Mouse (Mus musculus): ENCODE data around the gene Taar9.
"Not testable (repeated sequence)": the region's sequence is repeated elsewhere in the genome, so short reads cannot be mapped to it uniquely, and the experiment has no call there.

Taar9 gene

DNA sequence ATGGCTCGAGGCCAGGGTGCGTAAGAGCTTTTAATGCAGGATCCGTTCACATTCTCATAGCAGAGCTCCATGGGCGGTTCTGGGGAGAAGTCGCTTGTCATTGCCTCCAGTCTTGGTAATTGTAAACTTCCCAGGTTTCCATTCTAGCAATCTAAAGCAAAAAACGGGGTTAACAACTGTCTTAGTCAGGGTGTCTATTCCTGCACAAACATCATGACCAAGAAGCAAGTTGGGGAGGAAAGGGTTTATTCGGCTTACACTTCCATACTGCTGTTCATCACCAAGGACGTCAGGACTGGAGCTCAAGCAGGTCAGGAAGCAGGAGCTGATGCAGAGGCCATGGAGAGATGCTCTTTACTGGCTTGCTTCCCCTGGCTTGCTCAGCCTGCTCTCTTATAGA is at the start of gene Taar9:
Taar9 (minus strand) TSS at position 101 of the 400 bp plus-strand sequence.
- in situ Hi-C loops (cut with MboI, MseI), result not testable (repeated sequence)

DNA sequence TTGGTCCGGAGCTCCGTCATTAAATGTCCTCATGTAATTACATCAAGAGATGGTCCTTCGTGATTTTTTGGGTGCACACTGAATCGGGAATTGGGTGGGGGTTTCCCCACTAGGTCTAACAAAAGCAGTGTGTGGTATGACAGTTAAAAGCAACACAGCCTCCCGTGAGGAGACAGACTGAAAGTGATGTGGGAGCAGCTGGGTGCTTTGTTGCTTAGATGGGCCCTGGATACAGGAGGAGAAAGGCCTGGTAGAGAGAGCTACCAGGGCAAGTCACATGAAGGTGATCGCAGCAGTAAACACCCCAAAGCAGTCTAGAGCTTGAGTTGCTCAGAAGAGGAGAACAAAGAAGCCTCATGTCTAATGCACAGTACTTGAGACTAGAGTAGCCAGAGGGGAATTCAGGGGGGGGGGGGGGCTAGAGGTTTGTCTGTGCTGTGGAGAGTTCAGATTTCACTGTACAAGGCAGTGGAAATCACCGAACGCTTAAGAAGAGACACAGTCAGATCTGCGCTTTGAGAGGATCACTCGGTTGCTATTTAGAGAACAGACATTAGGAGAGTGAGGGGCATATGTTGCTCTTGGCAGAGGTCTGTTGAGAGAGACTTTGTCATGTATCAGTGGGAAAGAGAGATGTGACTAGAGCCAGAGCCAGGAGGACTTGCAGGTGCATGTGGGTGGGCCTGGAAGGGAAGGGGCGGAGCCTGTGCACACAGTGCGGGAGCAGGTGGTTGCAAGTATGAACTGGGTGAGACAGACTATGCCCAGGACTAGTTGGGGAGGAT is 49.3 kb upstream of the Taar9 start:
- in situ Hi-C loops (cut with MboI, MseI), result no loop called here

- in situ Hi-C loops (cut with MboI, MseI), result no loop called here
Observed at GRCm38 (mm10) chr10:24150086-24150485, 40.8 kb upstream of the Taar9 start.

GRCm38 (mm10) chr10:24149135-24149781 is 39.9 kb upstream of the Taar9 start, which contains the start of gene Stx7:
Stx7 (plus strand) TSS chr10:24149302.
- in situ Hi-C loops (cut with MboI, MseI), result no loop called here

DNA sequence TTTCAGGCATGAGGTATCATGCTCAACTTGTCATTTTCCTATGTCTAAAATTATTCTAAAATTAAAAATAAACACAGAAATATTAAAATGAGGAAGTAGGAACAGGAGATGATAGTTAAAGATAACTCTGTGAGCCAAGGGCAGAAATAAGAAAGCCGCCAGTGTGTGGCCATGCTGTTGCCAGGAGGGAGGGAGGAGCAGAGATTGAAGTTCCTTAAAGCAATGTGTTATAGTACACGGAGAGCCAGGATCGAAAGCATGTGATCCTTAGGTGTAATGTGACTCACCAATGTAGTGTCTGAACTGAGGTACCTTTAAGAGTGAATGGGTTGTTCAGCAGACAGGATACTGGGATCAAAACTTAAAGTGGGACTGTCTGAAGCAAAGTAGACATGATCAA is 33.4 kb upstream of the Taar9 start:
- in situ Hi-C loops (cut with MboI, MseI), result no loop called here

GRCm38 (mm10) chr10:24138623-24139261 is 29.4 kb upstream of the Taar9 start:
- in situ Hi-C loops (cut with MboI, MseI), result no loop called here

DNA sequence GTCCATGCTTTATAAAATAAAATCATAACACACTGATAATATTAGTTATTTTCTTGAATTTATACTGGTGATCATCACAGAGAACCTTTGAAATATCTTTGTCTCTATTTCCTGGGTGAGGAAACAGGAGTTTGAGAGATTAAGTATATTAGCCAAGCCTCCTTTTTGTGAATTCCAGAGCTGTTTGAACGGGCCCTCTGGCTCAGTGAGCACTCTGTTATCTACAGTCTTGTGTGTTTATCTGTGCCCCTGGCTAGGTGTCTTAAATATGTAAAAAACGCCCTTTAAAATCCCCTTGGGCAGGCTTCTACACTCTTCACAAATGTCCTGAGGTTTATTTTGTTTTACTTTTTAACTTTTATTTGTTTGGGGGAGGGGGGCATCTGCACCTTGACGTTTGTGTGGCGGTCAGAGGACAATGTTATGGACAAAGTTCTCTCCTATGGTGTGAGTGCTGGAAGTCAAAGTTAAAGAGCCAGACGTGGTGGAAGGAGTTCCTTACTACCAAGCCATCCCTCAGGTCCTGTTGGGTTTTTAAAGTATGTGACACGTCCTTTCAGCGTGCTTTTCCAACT is 24.8 kb upstream of the Taar9 start:
- in situ Hi-C loops (cut with MboI, MseI), result no loop called here

DNA sequence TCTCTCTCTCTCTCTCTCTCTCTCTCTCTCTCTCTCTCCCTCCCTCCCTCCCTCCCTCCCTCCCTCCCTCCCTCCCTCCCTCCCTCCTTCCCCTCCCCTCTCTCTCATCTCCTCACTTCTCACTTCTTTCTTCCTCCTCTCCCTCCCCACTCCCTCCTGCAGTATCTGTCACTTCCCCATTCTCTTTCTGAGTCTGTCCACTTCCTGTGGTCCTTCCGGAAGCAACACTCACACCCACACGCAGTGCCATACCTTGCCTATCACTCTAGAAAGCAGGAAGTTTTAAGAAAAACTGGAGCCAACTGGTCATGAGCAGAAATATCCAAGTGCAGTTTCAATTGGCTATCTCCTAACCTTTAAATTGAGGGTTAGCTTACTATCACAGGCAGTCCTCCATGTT is 23.8 kb upstream of the Taar9 start:
- in situ Hi-C loops (cut with MboI, MseI), result no loop called here

DNA sequence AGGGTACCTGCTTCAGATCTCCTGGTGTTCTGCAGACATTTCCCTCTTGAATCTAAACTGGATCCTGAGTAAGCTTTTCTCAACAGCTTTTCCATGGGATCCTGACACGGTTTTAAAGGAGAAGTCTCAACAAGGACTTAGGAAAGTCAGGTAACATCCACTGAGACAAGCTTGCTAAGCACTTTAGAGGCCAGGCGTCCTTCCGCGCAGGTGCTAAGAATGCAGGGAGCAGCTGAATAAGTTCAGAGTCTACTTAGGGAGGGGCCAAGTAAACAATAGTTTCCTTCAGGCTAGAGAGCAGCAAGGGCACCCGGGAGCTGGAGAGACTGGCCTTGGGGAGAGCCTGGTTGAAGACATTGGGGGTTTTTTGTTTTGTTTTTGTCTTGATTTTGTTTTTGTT is 22.9 kb upstream of the Taar9 start:
- in situ Hi-C loops (cut with MboI, MseI), result no loop called here

DNA sequence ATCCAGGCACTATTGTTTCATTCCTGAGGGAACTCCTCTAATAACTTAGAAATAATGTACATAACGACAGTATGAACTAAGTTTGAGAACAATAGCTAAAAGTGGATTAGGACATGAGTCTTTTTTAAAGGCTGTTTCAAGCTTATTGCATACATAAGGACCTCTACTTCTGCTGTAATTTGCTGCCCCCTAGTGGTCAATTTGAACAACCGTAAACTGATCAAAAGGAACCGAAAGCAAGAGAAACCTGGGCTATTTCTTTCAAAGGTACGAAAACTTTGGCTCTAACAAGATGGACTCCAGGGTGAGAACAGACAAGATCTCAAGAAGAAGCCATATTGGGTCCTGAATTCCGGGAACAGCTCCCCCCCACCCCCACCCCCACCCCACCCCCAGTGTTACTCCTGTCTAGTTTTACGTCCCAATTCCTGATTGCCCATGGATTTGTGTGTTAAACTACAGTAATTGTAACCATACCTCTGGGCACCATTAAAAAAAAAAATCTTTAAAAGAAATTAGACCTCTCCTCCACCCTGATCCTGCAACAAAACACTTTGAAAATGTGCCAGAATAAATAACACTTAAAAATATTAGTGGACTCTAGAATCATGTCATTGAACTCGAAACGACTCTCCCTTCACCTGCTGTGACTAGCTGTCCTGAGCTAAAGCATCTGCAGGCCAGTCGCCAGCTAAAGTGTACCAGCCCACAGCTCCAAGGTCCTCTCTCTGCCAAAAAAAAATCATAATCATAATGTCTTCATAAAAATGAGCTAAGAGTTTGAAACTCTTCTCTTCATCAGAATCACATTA is 22.3 kb upstream of the Taar9 start:
- in situ Hi-C loops (cut with MboI, MseI), result no loop called here

DNA sequence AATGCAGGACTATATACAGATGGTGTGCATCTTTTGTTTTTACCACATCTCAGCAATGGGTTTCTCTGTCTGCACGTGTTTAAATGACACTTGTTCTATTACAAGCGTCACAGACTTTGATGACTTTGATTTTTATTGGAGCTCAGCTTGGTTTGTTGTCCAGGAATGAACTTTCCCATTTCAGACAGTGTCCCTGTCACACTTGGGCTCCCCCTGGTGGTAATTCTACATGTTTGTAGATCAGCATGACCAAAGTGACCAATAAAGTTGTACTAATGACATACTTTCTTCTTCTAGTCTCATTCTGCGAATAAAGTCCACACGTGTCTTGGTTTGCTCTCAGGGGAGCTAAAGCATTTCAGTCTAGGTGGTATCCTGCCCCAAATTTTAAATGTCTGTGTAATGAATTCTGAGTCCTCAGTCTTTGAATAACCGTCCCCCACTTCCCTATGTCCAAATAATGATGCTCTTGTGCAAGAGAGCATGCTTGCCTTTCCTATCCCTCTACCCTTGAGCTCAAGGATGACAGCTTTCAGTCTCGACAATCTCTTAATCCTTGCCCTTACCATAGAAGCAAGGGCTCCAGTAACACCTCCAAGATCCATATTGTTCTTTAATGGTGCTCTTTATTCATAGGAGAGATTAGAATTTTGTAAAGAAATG is 1.9 kb upstream of the Taar9 start:
- in situ Hi-C loops (cut with MboI, MseI), result no loop called here

DNA sequence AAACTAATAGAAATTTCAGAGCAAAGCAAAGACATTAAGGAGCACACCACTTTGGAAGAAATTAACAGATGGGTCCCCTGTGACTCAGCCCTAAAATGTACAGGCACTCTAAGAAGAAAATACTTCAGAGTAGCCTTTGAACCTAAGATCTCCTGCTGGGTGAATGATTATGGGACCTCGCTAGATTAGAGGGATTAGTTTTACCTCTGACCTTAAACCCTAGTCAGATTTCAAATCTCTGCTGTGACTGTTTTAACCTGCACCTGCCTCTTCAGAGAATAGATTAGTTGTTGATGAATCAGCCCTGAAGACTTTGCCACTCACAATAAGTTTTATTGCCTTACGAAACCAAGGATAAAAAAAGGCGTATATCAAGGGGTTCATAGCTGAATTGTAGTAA is 1.1 kb downstream of the Taar9 start:
- in situ Hi-C loops (cut with MboI, MseI), result no loop called here

- in situ Hi-C loops (cut with MboI, MseI), result no loop called here
Observed at GRCm38 (mm10) chr10:24107747-24108146, 1.6 kb downstream of the Taar9 start.

GRCm38 (mm10) chr10:24103299-24103698 is 6.0 kb downstream of the Taar9 start:
- in situ Hi-C loops (cut with MboI, MseI), result not testable (repeated sequence)

- in situ Hi-C loops (cut with MboI, MseI), result not testable (repeated sequence)
Observed at GRCm38 (mm10) chr10:24101812-24102211, 7.5 kb downstream of the Taar9 start, which contains the start of gene Taar8c. Taar8c (minus strand) TSS chr10:24101912.

GRCm38 (mm10) chr10:24097010-24097409 is 12.3 kb downstream of the Taar9 start:
- in situ Hi-C loops (cut with MboI, MseI), result not testable (repeated sequence)

DNA sequence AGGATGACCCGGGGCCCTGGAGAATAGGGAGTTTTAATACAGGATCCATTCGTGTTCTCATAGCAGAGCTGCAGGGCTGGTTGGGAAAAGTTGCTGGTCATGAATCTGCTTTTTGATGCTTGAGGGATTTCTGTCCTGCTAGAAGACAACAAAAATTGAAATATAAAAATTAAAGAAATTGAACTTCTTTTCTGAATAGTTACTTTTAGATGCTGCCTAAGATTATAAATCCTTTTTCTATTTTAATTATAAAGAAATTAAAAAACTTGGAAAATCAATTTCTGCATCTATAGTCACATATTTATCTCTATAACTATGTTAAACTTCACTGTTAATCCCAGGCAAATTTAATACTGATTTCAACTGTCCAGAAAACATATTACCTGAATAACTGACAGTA is 17.1 kb downstream of the Taar9 start, which contains the start of gene Taar8b:
Taar8b (minus strand) TSS at position 101 of the 400 bp plus-strand sequence.
- in situ Hi-C loops (cut with MboI, MseI), result no loop called here

DNA sequence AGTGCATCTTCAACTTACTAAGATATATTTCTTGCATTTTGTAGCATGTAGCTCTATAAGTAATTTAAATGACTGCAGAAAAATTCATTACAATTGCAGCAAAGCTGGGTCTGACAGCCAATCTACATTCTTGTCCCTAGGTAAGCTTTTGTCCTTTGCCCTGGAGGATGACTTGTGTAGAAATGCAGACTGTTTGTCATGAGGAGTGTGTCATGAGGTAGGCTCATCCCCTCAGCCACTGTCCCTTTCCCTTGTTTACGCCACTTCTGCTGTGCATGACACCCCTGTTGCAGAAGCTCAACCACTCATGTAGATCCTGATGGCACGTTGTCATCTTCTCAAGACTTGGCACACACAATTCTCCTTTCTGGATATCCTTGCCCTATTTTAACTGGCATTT is 22.2 kb downstream of the Taar9 start:
- in situ Hi-C loops (cut with MboI, MseI), result no loop called here

- in situ Hi-C loops (cut with MboI, MseI), result no loop called here
Observed at GRCm38 (mm10) chr10:24086555-24086954, 22.8 kb downstream of the Taar9 start.

- in situ Hi-C loops (cut with MboI, MseI), result no loop called here
Observed at GRCm38 (mm10) chr10:24085936-24086335, 23.4 kb downstream of the Taar9 start.

DNA sequence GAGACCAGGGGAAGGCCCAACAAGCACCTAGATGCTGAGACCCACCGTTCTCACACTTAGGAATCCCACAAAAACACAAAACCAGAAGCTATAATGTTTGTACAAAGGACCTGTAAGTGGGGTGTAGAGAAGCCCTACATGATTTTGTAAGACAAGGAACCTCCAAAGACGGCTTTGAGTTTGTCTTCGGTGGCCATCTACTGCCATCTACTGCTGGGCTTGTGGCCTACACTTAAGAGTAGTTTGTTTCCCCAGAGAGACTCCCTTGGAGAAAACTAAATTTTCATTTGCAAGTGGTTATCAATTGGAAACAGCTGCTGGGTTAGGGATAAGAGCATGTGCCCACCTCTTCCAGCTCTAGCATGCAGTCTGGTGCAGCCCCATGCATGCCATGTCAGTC is 29.2 kb downstream of the Taar9 start:
- in situ Hi-C loops (cut with MboI, MseI), result no loop called here

Measured in T-helper 2 cell (primary cell).